Mouse (Mus musculus) yolk sac, embryonic 10.5 days (tissue): Measurements from ENCODE around the gene Helb.

ENCODE experiments used
- DNase-seq: peaks from one replicate; pipeline ENCODE4 v3.0.0-alpha.2; 2017; ENCODE audit warnings: low spot score

Helb gene

DNA sequence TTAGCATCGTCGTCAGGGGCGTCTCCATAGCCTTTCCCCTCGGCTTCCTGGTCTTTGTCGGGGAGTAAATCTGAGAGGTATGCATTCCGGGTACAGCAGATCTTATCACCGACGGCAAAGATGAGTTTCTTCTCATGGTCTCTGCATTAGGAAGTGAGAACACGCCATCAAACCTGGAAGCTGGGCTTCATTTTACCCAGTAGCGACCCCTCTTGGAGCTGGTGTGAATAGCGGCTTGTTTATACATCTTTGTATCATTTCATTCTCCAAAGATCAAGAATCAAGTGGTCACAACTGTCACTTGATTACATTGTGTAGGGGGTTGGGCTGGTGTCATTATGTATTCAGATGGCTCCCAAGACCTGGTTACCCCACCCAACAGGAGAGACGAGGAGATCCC lies 20.2 kb downstream of the Helb start:
- no peak for DNase-seq

DNA sequence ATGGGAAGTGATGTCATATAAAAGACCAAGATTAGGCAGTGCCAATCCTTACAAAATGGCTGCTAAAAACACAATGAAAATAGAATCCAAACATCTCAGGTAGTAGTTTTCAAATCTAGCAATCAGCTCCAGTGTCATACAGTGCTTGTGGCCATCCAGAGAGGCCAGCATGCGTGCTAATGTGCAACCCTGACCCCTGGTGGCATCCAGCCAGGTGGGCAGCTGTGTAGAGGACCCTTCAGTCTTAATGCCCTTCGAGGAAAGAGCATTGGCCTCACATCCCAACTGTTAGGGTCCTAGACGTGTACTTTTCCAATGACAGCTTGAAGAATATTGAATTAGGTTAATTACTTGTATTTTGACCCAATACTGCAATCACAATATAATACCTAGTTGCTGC lies 34.9 kb downstream of the Helb start:
- no peak for DNase-seq

DNA sequence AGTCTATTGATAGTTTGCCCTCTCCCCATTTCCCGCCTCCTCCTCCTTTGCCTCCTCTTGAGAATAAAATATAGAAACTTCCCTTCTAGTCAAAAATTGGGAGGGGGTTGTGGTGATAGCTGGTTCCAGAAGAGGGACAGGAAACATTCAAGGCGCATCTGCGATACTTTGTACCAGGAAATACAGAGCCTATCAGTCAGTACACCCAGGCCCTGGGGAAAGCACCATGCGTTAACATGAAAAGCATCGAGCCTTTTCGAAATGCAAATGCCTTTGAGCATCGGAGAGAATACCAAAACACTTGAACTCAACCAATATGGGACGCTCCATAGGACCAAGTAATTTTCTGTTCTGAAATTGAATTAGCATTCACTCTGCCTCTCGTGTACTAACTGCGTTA lies 46.5 kb downstream of the Helb start:
- no peak for DNase-seq

DNA sequence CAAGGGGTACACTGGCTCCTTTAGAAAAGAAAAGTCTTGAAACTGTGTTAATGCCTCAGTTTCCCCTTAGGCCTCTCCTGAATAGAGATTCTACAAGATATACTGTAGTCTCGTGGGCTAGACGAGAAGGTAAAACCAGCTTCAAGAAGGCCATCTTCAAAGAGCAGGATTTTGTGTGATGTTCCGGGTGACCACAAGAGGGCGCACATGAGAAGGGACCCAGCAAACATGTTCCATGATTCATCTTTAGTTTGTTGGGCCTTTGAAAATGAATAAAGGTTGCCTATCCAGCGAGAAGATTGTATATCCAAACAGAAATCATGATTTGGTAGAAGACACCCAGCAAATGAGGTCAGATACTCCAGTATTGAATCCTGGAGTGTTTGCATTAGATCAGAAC lies 48.4 kb downstream of the Helb start:
- peak; percentile 18 for DNase-seq

DNA sequence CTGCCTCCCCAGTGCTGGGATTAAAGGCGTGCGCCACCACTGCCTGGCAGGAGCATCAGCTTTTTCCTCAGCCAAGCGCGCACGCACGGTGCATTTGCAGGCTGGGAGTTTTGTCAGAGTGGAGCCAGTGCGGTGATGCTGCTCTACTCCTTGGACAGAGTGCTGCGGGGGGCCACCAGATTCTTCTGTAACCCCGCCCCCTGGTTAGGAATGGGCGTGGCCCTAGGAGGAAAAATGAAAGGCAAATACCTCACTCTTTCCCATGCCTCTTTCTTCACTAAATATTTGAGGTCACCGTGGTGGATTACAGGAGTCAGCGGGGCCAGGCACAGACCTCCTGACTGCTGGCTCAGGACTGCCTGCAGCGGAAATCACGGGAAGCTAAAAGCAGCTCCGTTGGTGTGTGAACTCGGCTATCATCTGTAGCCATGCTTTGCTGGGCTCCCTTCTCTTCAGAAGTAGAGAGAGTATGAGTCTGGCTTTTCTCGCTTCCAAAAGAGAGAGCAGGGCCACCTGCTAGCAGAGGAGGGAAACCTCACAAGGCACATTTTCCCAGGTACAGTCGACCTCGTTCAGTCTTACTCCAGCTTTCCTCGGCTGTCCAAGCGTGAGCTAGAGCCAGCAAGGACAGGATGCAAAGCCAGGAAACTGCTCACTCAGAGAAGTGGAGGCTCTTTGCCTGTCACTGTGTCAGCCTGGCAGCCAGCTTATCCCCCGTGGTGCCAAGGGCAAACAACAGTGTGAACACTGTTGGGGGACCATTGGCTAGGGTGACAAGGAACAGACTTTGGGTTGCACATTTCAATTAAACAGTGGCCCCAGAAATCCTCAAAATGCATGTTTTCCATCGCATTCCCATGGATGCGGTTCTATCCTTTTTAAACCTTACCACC lies 51.3 kb downstream of the Helb start:
- no peak for DNase-seq

DNA sequence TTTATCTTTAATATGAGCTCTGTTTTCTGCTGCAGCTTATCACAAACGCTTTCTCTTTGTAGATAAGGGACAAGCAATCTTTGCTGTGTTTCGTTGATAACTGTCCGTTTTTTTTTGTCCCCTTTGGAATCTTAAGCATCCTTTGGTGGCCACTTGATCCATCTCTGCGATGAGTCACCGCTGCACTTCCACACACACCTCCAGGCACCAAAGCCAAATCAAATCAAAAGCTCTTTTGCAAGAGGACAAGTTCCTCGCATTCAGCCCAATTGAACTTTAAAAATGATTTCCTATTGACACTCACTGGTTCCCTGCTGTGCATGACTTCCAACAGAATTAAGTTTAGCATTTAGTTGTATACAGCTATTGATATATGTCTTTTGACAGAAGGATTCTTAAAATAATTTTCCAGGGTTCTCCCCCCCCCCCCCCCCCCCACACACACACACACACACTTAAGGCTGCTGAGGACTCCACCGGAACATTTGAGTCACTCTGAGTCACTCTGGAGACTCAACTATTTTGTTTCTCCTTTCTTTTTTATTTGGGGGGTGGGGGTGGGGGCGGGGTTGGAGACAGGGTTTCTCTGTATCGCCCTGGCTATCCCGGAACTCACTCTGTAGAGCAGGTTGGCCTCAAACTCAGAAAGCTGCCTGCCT lies 52.1 kb downstream of the Helb start:
- DNase-seq, result no peak

DNA sequence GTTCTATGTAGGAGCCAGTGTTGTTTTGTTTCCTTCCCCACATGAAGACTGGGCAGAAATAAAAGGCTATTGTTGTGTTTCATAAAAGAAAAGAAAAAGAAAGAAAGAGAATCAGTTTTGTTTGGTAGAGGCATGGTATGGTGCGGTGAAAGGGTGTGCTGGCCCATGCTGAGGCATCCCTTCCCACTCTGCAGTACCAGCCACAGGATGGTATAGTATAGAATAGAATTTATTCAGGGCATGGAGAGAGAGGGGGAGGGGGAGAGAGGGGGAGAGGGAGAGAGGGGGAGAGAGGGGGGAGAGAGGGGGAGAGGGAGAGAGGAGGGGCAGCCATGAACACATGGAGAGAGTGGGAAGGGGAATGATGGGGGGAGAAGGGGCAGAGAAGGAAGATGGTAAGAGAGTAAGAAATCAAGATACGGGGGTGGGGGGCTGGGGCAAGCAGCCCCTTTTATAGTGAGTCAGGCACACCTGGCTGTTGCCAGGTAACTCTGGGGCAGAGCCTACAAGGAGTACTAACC lies 68.0 kb downstream of the Helb start:
- no peak for DNase-seq

DNA sequence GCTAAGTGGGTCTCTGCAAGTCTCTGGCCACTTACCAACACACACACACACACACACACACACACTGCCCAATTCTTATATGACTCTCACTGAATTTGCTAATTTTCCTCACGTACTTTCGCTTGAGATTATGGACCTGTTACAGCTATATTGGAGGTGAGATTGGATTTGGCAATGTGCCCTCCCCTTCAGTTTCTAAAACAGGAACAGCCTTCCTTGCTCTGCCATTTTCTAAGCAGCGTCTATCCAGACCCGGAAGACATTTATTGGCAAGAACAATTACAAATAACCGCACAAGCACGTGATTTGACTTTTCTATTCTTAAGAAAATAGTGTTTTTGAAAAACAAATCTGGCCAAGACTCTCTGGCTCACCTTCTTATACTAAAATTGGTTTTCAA lies 68.5 kb downstream of the Helb start:
- DNase-seq, result no peak

DNA sequence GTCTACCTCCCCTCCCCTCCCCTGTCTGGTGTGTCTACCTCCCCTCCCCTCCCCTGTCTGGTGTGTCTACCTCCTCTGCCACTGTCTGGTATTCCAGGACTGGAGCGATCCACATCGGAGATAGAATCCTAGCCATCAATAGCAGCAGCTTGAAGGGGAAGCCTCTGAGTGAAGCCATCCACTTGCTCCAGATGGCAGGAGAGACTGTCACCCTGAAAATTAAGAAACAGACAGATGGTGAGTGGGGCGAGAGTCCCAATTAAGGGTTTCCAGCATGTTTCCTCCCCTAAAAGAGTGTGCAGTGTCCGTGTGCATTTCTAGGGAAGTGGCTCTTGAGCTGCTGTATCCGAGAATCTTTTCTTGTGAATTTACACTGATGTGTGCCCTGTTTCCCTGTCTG lies 74.6 kb downstream of the Helb start:
- no peak for DNase-seq

DNA sequence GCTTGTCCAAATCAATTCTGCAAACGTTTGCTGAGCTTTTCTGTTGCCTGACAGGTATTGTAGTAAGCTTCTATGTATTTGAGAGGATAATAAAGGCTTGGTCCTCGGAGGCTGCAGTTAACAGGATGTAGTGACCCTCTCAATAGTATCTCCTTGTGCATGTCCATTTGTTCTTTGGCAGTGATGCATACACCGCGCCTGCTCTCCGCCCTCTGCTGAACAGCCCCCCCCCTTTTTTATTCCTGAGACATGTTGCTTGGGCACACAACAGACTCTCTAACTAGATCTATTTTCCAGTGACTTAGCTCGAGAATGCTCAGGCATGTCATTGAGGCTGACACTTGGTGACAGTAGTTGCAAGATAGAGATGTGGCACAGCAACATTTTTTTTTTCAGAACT lies 77.0 kb downstream of the Helb start:
- DNase-seq, result no peak

DNA sequence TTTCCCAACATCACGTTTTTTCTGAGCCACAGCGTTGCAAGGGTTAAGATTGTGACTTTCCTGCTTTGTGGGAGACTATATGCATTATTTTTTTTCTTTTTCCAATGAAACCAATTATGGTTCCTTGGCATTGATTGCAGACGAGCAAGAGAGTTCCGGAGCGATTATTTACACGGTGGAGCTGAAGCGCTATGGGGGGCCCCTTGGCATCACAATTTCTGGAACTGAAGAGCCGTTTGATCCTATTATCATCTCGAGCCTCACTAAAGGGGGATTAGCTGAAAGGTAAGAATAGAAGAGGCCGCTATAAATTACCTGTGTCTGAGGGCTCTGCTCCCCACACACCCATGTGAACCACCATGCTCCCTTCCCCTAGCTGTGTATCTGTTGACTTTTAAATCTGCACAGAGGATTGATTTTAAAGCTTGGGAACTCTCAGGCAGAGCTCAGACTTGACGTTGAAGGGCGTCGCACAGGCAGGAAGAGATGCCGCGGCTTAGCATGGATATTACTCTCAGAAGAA lies 77.5 kb downstream of the Helb start:
- DNase-seq, result no peak

DNA sequence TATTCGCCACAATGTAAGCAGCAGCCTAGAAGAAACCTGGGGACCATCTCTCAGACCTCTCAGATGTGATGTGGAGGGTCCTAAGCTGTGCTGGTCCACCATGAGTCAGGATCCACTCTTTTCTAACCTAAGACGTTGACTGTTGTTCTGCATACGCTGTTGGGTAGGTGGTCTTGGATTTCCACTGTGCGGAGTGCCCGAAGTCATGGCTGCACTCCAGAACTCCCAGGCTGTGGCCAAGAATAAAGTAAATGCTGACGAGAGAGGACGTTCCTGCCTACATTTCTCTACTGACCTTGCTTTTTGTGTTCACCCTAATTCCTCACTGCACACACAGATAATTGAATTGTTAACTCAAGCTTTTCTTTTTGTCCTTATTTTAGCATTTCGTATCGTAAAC lies 78.9 kb downstream of the Helb start:
- DNase-seq, result no peak
